Mouse (Mus musculus) liver, embryonic 11.5 days (tissue): ENCODE data around the gene Fam166b. TPM values are rescaled to one million over a fixed set of nuclear protein-coding genes. Genes with fewer than 3 reads are reported as not detected.

Experiments
- ATAC-seq: fragments of 200-750 bp; cut with Nextera tagmentation; replicated peaks from 2 replicates; pipeline ENCODE4 v1.8.0; 2017; ENCODE audit warnings: moderate number of reproducible peaks, mild to moderate bottlenecking, moderate TSS enrichment, moderate library complexity; ENCODE audit not compliant: low FRiP score
- DNase-seq: peaks from one replicate; pipeline ENCODE4 v3.0.0-alpha.2; 2017; ENCODE audit warnings: low spot score
- H3K27ac ChIP-seq: fragments of 300-500 bp; sonication (generic); 2 replicates; pipeline ENCODE4 v1.5.1; 2014; ENCODE audit warnings: mild to moderate bottlenecking, low read depth, low read length, control low read depth
- H3K27me3 ChIP-seq: fragments of 300-500 bp; sonication (generic); replicated peaks from 2 replicates; pipeline ENCODE4 v1.6.1; 2014; ENCODE audit warnings: low read length, mixed read lengths; ENCODE audit not compliant: control insufficient read depth, insufficient read depth
- H3K36me3 ChIP-seq: fragments of 300-500 bp; sonication (generic); 2 replicates; pipeline ENCODE4 v1.6.1; 2014; ENCODE audit warnings: mild to moderate bottlenecking, low read length, moderate library complexity, mixed read lengths; ENCODE audit not compliant: control insufficient read depth, insufficient read depth
- H3K4me1 ChIP-seq: fragments of 300-500 bp; sonication (generic); replicated peaks from 2 replicates; pipeline ENCODE4 v1.6.1; 2014; ENCODE audit warnings: low read length, mixed read lengths; ENCODE audit not compliant: control insufficient read depth, insufficient read depth
- H3K4me2 ChIP-seq: fragments of 300-500 bp; sonication (generic); 2 replicates; pipeline ENCODE4 v1.6.1; 2014; ENCODE audit warnings: mild to moderate bottlenecking, control low read depth, moderate library complexity
- H3K4me3 ChIP-seq: fragments of 300-500 bp; sonication (generic); 2 replicates; pipeline ENCODE4 v1.5.1; 2014; ENCODE audit warnings: low read depth, low read length, control low read depth
- H3K9ac ChIP-seq: fragments of 300-500 bp; sonication (generic); 2 replicates; pipeline ENCODE4 v1.6.1; 2014; ENCODE audit warnings: low read depth, low read length, control low read depth
- H3K9me3 ChIP-seq: fragments of 300-500 bp; sonication (generic); 2 replicates; pipeline ENCODE4 v1.6.1; 2016; ENCODE audit warnings: low read length, inconsistent platforms, mixed read lengths; ENCODE audit not compliant: control insufficient read depth
- WGBS: fragments of 180-500 bp; shearing (Covaris S2); extraction: QIAGEN DNeasy Blood & Tissue Kit; methylation state at CpG from one replicate; pipeline ENCODE4 v1.1.7; 2014; 5-methylcytosine and 5-hydroxymethylcytosine counted together
- polyA plus RNA-seq: library from polyadenylated mRNA; unstranded; fragments of >200 nt; fragmentation: Nextera tagmentation; extraction: Ambion mirVana; gene quantifications from 2 replicates; pipeline ENCODE4 v1.2.1, GENCODE M21; 2014

Gene Fam166b
- polyA plus RNA-seq, 1 experiment from 2014 or later, result not detected

DNA sequence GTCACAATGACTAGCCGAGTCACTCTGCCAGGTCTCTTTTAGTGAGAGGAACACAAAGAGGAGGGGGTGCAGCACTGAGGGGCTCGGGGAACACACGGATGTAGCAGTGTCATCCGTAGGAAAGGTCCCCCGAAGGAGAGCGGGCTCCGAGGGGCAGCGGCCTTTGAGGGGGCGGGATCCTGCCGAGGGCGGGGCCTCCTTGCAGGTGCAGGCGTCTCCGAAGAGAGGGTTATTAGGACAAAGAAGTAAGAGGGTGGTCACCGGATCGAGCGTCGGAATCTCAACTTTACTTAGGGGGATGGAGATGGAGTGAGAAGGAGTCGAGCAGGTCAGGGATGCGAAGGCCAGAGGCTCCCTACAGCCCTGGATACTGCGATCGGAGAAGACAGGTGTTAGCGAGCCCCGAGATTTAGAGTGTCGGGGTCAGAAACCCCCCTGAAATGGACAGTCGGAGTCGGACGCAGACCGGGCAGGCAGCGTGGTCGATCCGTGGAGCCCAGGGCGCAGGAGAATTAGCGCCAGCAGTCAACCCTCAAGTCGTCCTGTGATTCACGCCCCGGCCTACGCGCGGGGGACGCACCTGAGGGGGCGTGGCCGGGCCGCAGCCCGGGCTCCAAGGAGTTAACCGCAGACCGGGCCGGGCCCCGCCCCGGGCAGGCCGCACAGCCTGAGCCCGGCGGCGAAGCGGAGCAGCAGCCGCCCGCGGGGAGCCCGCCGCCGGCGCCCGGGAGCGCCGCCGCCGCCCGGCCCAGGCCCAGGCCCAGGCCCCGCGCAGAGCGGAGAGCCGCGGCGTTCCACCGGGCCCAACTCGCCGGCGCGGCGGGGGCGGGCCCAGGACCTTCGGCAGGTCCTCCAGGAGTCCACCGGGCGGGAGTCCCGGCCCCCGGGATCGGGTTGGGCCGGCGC is 13.8 kb upstream of the Fam166b start:
- 0 out of 2 replicates have a peak, but pooled peaks cover 8% of the 10 kb centered on the region for H3K4me1 ChIP-seq
- ATAC-seq (peak; percentile 72), DNase-seq (peak; percentile 78)
- H3K36me3 ChIP-seq, result peaks cover 2% of the 10 kb centered on the region; the same call in 1 of the 2 replicates
- peak overlapping the region; percentile 84 for H3K9ac ChIP-seq
- no peaks in the 10 kb centered on the region; the same call in none of the 2 replicates for H3K27me3 ChIP-seq
- peak overlapping the region; percentile 84 for H3K27ac ChIP-seq
- no peaks in the 10 kb centered on the region for H3K9me3 ChIP-seq
- under 1% methylated on average over 88 of the region's 88 CpGs for WGBS
- peak overlapping the region; percentile 88 for H3K4me2 ChIP-seq
- H3K4me3 ChIP-seq, result peak overlapping the region; percentile 72

DNA sequence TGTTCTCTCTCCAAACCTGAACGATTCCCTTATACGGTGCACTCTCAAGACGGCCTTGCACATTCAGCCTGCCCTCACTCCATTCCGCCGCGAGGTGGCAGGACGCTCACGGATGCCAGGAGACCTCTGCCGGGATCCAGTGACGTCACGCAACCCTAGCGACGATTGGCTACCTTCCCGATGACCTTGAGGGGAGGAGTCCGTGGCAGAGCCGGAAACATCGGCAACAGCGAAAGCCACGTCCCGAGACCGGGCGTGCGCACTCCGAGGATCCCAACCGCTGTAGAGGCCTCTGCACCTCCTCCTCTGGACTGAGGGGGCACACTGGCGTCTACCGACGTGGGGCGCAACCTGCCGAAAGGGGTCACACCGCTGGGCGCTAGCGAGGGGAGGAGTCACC is 13.1 kb upstream of the Fam166b start:
- peak overlapping the region; percentile 88 for H3K4me2 ChIP-seq
- H3K9me3 ChIP-seq, result no peaks in the 10 kb centered on the region
- H3K27ac ChIP-seq, result peak overlapping the region; percentile 84
- ATAC-seq, result peak; percentile 94
- H3K4me1 ChIP-seq, result 0 out of 2 replicates have a peak, but pooled peaks cover 8% of the 10 kb centered on the region
- peaks cover 2% of the 10 kb centered on the region; the same call in 1 of the 2 replicates for H3K36me3 ChIP-seq
- H3K9ac ChIP-seq, result peak overlapping the region; percentile 84
- DNase-seq, result peak; percentile 98
- H3K27me3 ChIP-seq, result no peaks in the 10 kb centered on the region; the same call in none of the 2 replicates
- H3K4me3 ChIP-seq, result peak overlapping the region; percentile 72
- WGBS, result under 1% methylated on average over 33 of the region's 33 CpGs

DNA sequence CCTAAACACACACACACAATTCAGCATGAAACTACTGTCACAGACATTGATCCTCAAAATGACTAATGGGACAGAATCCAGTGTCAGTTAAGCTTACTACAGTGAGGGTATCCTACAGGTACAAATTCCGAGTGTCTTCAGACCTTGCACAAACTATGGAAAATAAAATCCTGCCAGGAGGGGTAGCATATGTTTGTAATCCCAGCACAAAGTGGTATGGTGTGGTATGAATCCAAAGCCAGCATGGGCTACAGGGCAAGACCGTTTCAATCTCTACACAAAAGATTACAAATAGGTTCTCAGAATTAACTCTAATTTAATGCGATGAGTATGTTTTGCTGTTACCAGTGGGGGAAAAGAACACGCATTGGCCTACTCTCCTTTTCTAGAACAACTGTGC is 12.7 kb upstream of the Fam166b start, which contains the start of gene Tesk1:
Tesk1 (plus strand) TSS at position 301 of the 400 bp plus-strand sequence.
- H3K4me3 ChIP-seq, result peak within 1 kb of the TSS; percentile 72
- DNase-seq (no peak), ATAC-seq (no peak)
- peak within 1 kb of the TSS; percentile 84 for H3K27ac ChIP-seq
- peak within 1 kb of the TSS; percentile 84 for H3K9ac ChIP-seq
- no peaks in the 10 kb centered on the region for H3K9me3 ChIP-seq
- 26% methylated on average over 4 of the region's 4 CpGs for WGBS
- no peaks in the 10 kb centered on the region; the same call in 1 of the 2 replicates for H3K36me3 ChIP-seq
- H3K4me1 ChIP-seq, result 0 out of 2 replicates have a peak, but pooled peaks cover 8% of the 10 kb centered on the region
- H3K27me3 ChIP-seq, result no peaks in the 10 kb centered on the region; the same call in none of the 2 replicates
- peak within 1 kb of the TSS; percentile 88 for H3K4me2 ChIP-seq

DNA sequence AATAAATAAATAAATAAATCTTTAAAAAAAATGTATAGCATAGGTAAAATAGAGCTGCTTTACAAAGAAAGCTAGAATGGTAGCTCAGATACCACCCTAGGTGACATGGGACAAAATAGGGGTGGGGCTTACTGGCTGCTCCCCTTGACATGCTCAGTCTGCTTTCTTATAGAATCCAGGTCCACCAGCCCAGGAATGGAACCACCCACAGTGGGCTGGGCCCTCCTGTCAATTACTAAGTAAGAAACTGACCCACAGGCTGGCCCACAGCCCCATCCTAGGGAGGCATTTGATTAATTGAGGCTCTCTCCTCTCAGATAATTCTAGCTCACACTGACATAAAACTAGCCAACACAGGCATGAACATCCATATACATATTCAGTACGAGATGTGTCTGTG is 3.9 kb upstream of the Fam166b start:
- Histone ChIP-seq H3K36me3 (no peaks in the 10 kb centered on the region), H3K4me2 (no peak overlapping the region), H3K4me3 (no peak overlapping the region), H3K9ac (no peak overlapping the region), H3K27me3 (peaks cover 20% of the 10 kb centered on the region), H3K9me3 (no peaks in the 10 kb centered on the region), H3K27ac (no peak overlapping the region), H3K4me1 (no peaks in the 10 kb centered on the region; the same call in 1 of the 2 replicates)
- ATAC-seq (no peak), DNase-seq (no peak)
- WGBS, result 76% methylated on average over 1 of the region's 1 CpGs

DNA sequence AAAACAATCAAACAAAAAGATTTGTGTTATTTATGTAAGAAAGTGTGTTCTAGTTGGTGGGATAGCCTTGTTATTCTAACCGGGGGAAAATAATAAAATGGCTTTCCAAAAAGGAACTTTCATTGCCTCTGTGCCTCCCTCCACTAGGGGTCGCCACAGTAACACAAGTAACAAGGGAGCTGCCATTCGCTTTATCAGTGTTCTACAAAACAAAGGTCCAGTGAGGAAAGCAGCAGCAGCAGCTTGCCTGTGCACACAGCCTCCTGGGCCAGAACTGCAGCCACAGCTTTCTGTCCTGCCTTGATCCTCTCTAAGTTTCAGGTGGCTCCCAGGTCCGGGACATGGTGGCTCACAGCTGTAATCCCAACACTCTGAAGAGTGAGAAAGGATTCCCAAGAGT is 2.8 kb upstream of the Fam166b start:
- H3K27me3 ChIP-seq, result peaks cover 32% of the 10 kb centered on the region
- no peaks in the 10 kb centered on the region for H3K9me3 ChIP-seq
- no peak overlapping the region for H3K4me2 ChIP-seq
- 6% methylated on average over 4 of the region's 4 CpGs for WGBS
- ATAC-seq (no peak), DNase-seq (peak; percentile 65)
- no peak overlapping the region for H3K9ac ChIP-seq
- no peak overlapping the region for H3K4me3 ChIP-seq
- H3K36me3 ChIP-seq, result no peaks in the 10 kb centered on the region
- H3K27ac ChIP-seq, result no peak overlapping the region
- H3K4me1 ChIP-seq, result no peaks in the 10 kb centered on the region; the same call in 1 of the 2 replicates

DNA sequence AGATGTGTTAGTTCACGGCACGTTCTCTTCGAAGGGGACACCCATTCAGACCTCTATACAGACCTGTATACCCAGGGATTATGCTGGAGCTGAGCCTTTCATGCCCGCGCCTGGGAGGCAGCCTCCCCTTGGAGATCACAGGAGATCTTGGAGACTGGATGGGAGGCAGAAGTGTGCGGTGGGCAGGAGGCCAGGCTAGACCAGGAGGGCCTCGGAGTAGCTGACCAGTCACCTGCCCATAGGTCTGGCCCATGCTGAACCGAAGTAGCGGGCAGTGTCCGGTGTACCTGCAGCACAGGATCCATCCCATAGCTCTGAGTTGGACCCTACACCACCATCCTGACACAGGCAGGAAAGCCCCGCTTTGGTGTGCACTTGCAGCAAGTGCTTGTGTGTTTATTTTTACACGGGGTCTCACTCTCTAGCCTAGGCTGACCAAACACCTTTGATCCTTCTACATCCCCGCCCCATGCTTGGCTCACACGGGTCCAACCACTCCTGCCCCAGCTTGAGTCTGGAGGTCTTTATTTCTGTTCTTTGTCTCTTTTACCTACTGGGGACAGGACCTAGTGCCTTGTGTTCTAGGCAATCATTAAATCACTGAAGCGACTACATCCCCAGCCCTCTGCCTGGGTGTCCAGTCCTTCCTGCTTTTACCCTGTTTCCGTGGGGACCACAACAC is 613 bp downstream of the Fam166b start:
- DNase-seq (no peak), ATAC-seq (no peak)
- Histone ChIP-seq H3K27ac (no peak overlapping the region), H3K9ac (no peak overlapping the region), H3K4me3 (no peak overlapping the region), H3K36me3 (no peaks in the 10 kb centered on the region), H3K27me3 (peaks cover 63% of the 10 kb centered on the region), H3K9me3 (no peaks in the 10 kb centered on the region), H3K4me1 (peaks cover 6% of the 10 kb centered on the region), H3K4me2 (no peak overlapping the region)
- WGBS, result 35% methylated on average over 16 of the region's 16 CpGs

DNA sequence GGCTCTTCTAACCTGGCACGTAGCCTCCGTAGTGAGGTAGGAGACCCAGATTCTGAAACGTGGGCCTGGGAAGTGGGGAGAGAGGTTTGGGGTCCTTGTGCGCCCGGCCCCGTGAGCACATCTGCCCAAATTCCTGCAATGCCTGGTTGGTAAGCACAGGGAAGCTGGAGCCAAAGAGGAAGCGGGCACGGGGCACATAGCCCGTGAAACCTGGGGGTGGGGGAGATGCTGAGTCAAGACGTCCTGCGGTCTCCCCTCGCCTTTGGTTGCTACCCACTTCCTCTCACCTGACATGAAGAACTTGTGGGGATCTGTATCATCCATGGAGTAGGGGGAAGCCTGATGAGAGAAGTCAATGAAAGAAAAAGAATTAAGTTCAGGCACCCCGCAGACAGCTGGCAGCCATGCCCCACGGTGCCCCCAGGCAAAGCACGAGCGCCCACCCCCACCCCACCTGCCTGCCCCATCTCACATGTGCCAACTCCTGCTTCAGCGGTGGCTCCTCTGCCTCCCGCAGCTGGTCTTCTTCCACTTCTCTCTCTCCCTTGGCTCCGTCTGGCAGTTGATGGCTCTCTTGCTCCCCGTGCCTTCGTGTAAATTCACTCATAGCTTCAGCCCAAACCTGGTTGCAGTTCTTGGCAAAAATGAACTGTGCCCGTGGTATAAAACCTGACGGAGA is 1.3 kb downstream of the Fam166b start:
- no peak for DNase-seq
- 0 out of 2 replicates have a peak, but pooled peaks cover 2% of the 10 kb centered on the region for H3K36me3 ChIP-seq
- H3K27me3 ChIP-seq, result peaks cover 64% of the 10 kb centered on the region
- peaks cover 6% of the 10 kb centered on the region for H3K4me1 ChIP-seq
- no peak overlapping the region for H3K4me2 ChIP-seq
- H3K27ac ChIP-seq, result no peak overlapping the region
- H3K9ac ChIP-seq, result no peak overlapping the region
- 19% methylated on average over 23 of the region's 23 CpGs for WGBS
- H3K4me3 ChIP-seq, result no peak overlapping the region
- H3K9me3 ChIP-seq, result no peaks in the 10 kb centered on the region
- no peak for ATAC-seq

DNA sequence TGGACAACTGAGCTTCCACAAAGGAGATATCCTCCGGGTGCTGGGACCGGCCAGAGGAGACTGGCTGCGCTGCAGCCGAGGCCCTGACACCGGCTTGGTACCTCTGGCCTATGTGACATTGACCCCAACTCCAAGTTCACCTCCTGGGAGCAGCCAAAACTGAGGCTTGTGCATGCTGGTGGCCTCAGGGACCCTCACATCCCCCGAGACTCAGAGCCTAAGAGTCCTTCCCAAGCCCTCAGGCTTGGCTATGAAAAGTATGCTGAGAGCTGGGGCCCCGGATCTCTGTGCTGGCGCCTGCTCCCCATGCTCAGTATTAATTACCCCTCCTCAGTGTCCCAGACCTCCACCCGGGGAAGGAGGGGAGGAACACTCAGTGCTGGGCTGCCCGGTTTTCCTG is 2.4 kb downstream of the Fam166b start:
- H3K27ac ChIP-seq, result no peak overlapping the region
- no peak overlapping the region for H3K9ac ChIP-seq
- H3K4me2 ChIP-seq, result no peak overlapping the region
- DNase-seq (no peak), ATAC-seq (no peak)
- H3K4me1 ChIP-seq, result peaks cover 6% of the 10 kb centered on the region
- no peak overlapping the region for H3K4me3 ChIP-seq
- H3K27me3 ChIP-seq, result peaks cover 64% of the 10 kb centered on the region
- 0 out of 2 replicates have a peak, but pooled peaks cover 6% of the 10 kb centered on the region for H3K36me3 ChIP-seq
- no peaks in the 10 kb centered on the region for H3K9me3 ChIP-seq
- 49% methylated on average over 10 of the region's 10 CpGs for WGBS
